Mouse (Mus musculus) right cerebral cortex, postnatal 10 days (tissue): Measurements from ENCODE around the gene C1s1.
"Not testable (repeated sequence)": the region's sequence is repeated elsewhere in the genome, so short reads cannot be mapped to it uniquely, and the experiment has no call there.

Experiments
- DNase-seq, 2 experiments: peaks; one replicate each; pipeline ENCODE4 v3.0.0; 2021; ENCODE audit warnings: low spot score in 2 of 2

Gene C1s1

DNA sequence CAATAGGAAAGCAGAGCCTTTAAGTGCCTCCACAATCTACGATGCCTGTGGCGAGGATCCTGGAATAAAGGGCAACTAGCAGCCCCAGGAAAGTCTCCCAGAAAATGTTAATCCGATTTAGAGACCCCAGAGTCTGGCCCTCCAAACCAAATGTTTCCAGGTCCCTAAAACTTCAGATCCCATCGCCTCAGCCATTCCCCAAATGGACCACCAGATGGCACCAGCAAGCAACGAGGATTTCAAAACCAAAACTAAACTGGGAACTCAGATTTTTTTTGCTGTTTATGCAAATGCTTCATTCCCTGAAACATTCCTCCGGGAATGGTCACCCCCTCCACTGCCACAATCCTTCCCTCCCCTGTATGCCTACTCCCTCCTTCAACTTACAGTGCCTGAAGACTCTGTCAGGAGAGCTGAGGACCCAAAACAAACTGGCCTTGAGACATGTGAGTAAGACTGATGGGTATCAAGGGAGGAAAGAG, 29.8 kb downstream of the C1s1 start, which contains the start of gene C1ra:
C1ra (plus strand) TSS at position 51 of the 482 bp plus-strand sequence.
- peak; percentile 48 to 71 for DNase-seq

GRCm38 (mm10) chr6:124511936-124512335, 30.2 kb downstream of the C1s1 start:
- no peak for DNase-seq

- not testable (repeated sequence) for DNase-seq
Observed at GRCm38 (mm10) chr6:124509192-124509591, 33.0 kb downstream of the C1s1 start.

- DNase-seq, result peak; percentile 48
Observed at GRCm38 (mm10) chr6:124508292-124508691, 33.9 kb downstream of the C1s1 start.

- DNase-seq, result no peak
Observed at GRCm38 (mm10) chr6:124506991-124507390, 35.2 kb downstream of the C1s1 start.

- DNase-seq, result peak; percentile 46 to 51
Observed at GRCm38 (mm10) chr6:124505028-124505427, 37.1 kb downstream of the C1s1 start.

GRCm38 (mm10) chr6:124502021-124502420, 40.1 kb downstream of the C1s1 start:
- no peak for DNase-seq

DNA sequence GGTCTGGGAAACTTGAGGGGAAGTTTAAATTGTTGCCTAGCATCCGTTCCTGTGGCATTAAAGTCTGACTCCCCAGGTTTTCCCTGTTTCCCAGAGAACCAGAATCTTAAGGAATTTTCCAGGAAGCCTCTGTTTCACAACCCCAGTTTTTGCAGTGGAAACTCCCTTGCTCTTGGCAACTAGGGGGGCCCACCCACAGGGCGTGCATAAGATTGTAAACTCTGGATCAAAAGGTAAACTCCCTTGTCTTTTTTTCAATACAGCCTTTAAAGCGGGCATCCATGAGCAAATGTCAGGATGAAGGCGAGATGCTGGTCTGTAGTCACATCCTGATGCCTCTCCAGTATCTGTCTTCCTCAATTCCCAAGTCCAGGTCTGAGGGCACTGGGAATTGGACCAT, 40.7 kb downstream of the C1s1 start:
- DNase-seq, result no peak

DNA sequence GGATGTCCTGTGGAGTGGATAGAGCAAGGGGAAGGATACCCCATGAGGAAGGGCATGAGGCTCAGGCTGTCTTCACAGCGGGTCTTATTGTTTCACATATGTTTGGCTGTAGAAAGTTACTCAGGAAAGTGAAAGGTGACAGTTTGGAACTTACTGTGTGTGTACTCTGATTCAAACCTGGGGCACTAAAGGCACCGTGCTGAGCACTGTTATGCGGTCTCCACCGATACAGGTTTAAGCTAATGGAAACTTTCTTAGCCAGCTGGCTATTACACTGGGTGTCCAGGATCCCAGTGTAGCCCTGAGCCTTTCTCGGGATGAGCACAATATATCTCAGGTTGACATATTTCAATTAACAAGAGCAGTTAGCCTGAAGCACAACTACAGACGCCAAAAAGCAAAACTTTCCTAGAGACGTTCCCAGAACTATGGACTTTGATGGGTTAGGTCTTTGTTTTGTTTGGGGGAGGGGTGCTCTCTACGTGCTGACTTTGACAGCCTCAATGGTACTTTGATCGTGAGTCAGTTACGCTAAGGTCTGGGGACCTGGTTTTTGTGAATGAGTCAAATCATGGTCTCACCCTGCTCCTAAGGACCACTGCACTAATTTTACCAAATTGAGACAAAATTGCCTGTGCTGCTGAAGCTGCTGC, 42.1 kb downstream of the C1s1 start:
- no peak for DNase-seq

- no peak for DNase-seq
Observed at GRCm38 (mm10) chr6:124496054-124496453, 46.1 kb downstream of the C1s1 start.

- no peak for DNase-seq
Observed at GRCm38 (mm10) chr6:124493886-124494285, 48.3 kb downstream of the C1s1 start.

- peak; percentile 64 to 75 for DNase-seq
Observed at GRCm38 (mm10) chr6:124492842-124493561, 49.2 kb downstream of the C1s1 start, which contains the start of gene C1rl. Gene C1rl (plus strand): TSS chr6:124493113.

- DNase-seq, result no peak
Observed at GRCm38 (mm10) chr6:124491427-124491826, 50.7 kb downstream of the C1s1 start.

GRCm38 (mm10) chr6:124488952-124489351, 53.2 kb downstream of the C1s1 start:
- DNase-seq, result no peak

DNA sequence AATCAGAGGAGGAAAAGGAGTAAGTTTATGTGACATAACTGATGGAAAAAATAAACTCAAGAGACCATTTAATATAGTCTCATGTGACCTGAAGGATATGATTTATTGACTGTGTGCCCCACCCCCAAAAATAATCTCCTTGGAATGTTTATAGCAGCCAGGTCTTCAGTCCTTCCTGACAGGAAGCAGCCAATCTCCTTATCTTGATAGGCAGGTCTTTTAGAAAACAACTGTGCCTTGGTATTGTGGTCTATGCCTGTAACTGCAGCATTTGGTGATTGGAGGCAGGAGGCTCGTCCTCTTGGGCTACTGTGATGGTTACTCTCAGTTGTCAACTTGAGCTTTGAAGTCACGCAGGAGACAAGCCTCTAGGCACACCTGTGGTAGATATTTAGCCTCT, 54.6 kb downstream of the C1s1 start:
- DNase-seq, result no peak

GRCm38 (mm10) chr6:124485414-124486144, 56.6 kb downstream of the C1s1 start:
- DNase-seq, result no peak

DNA sequence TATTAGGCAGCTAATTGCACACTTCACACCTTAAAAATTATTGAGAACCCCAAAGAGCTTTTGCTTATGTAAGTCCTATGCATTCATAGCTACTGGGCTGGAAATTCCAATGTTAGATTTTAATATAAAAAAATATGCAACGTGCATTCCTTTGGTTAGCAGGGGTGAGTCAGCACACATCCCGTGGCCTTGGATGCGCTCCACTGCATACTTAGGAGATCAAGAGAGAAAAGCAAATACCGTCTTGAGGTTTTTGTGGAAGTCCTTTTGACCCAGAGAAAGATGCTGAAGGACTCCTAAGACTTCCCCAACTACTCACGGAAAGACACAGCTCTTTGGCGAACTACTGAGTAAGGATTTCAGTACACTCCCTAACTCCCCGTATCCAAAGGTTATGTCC, 57.3 kb downstream of the C1s1 start:
- DNase-seq, result no peak

GRCm38 (mm10) chr6:124483831-124484230, 58.3 kb downstream of the C1s1 start:
- DNase-seq, result not testable (repeated sequence)

DNA sequence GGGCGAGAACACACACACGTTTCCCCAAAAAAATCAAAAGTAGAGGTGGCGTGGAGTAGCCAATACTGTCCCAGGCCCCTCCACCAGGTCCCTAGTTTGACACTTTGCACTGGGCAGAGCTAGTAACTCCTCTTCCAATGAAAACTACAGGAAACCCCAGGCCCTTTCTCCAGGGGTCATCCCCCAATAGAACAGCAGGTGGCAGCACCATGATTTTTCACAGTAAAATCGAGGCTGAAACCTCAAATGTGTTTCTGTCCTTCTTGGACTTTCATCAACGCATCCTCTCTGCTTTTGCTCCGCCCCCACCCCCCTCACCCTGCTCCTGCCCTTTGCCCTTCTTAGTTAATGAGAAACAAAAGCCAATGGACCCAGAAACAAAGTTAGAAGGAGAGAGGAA, 60.6 kb downstream of the C1s1 start:
- DNase-seq, result peak in 1 of 2 experiments; percentile 68
